17 mouse cellular contexts compared by ENCODE assay signal in the genomic region with DNA sequence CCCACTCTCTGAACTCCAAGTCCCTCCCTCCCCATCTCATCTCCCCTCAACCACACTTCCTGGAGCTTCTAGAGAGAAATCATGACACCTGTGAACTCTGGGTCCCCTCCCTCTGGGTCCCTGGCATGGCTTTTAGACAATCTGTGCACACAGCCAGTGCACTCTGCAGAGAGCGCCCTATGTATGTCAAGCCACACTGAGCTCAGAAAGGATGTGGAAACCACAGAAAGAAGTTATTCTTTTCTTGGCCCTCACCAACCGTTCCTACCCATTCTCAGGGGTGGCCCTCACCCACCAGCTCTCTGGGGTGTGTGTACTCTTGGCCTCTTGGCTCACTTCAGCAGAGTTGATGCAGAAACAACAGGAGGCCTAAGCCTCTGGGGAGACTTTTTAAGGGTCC. TPM values are rescaled to one million over a fixed set of nuclear protein-coding genes. Genes with fewer than 3 reads are reported as not detected.
DNase-seq lines count a peak whose midpoint lies in the region; ATAC-seq and TF ChIP-seq lines count a peak whose summit lies in the region.
"Had no signal": no experiment of that assay in that cellular context is flagged by ENCODE, and none has a peak within 500 bp of the region (broad histone marks: within the 10 kb centered on the region; RNA-seq: fewer than 3 reads in every experiment).

No protein-coding gene starts in this region.

- ATAC-seq in hematopoietic stem cell, adult 5-6 weeks (replicated peaks in 1 of 2; ENCODE audit: insufficient read depth in 1 of 2, low FRiP score in 2 of 2, low TSS enrichment in 1 of 2, low read depth in 1 of 2, poor library complexity in 2 of 2, severe bottlenecking in 2 of 2): peak; percentile 41 to 44

- no peak for TF ChIP-seq CTCF in spleen, adult 2 months (IDR thresholded peaks at IDR 0.05; ENCODE audit: extremely low read depth, insufficient read depth, insufficient read length, insufficient replicate concordance)

- H3K4me3 ChIP-seq in spleen, adult 2 months (ENCODE audit: extremely low read depth, insufficient read depth, insufficient read length): no peak overlapping the region
- no peak overlapping the region for H3K4me3 ChIP-seq in embryonic facial prominence, embryonic 10.5 days
- H3K4me3 ChIP-seq: gastrocnemius, adult 2 months; heart, embryonic 10.5 days; hindbrain, embryonic 15.5 days; kidney, embryonic 15.5 days had no signal

- H3K9me3 ChIP-seq in embryonic facial prominence, embryonic 10.5 days: no peaks in the 10 kb centered on the region
- H3K9me3 ChIP-seq: heart, embryonic 10.5 days; hindbrain, embryonic 15.5 days; kidney, embryonic 15.5 days had no signal

- WGBS in spleen, adult 2 months: 17% methylated on average over 2 of the region's 2 CpGs
- WGBS in embryonic facial prominence, embryonic 10.5 days: 78% methylated on average over 2 of the region's 2 CpGs

- TF ChIP-seq POLR2A in spleen, adult 2 months (IDR thresholded peaks at IDR 0.05; ENCODE audit: low read depth, low read length): no peak

- no peaks in the 10 kb centered on the region for H3K36me3 ChIP-seq in spleen, adult 2 months (ENCODE audit: control insufficient read depth, insufficient read depth, low read length)
- no peaks in the 10 kb centered on the region for H3K36me3 ChIP-seq in embryonic facial prominence, embryonic 10.5 days (replicated peaks)
- H3K36me3 ChIP-seq: G1E; heart, embryonic 10.5 days; hindbrain, embryonic 15.5 days; kidney, embryonic 15.5 days had no signal

- intact Hi-C loops in left cerebral cortex, postnatal 4 days (cut with DNase I): no loop called here

- peak; percentile 9 to 34 for DNase-seq in lung, postnatal 4 days
- DNase-seq in lung, postnatal 14 days: no peak
- peak; percentile 50 to 76 for DNase-seq in spleen, adult 2 months (ENCODE audit: low read depth in 1 of 2, low spot score in 2 of 2)
- DNase-seq in thymus, postnatal 4 days: peak; percentile 73
- no peak for DNase-seq in adrenal gland, adult 18-20 months (ENCODE audit: low spot score in 2 of 2)
- no peak for DNase-seq in left cerebral cortex, postnatal 4 days
- no peak for DNase-seq in embryonic facial prominence, embryonic 10.5 days (ENCODE audit: low spot score)
- DNase-seq: cerebellum, adult 8-10 months; gastrocnemius, adult 2 months had no signal

- no peaks in the 10 kb centered on the region for H3K27me3 ChIP-seq in spleen, adult 2 months (ENCODE audit: control insufficient read depth, insufficient read depth, low read length)
- peaks cover 21% of the 10 kb centered on the region for H3K27me3 ChIP-seq in embryonic facial prominence, embryonic 10.5 days (replicated peaks; ENCODE audit: low read depth, poor library complexity, severe bottlenecking)
- H3K27me3 ChIP-seq: hindbrain, embryonic 15.5 days had no signal

- H3K4me1 ChIP-seq in spleen, adult 2 months (ENCODE audit: control insufficient read depth, insufficient read depth, insufficient read length): peaks cover 53% of the 10 kb centered on the region
- H3K4me1 ChIP-seq in embryonic facial prominence, embryonic 10.5 days: peaks cover 16% of the 10 kb centered on the region; the same call in 1 of the 2 replicates

- peak overlapping the region; percentile 83 for H3K27ac ChIP-seq in spleen, adult 2 months (ENCODE audit: insufficient read depth, low read length)
- no peak overlapping the region for H3K27ac ChIP-seq in embryonic facial prominence, embryonic 10.5 days (replicated peaks)
- H3K27ac ChIP-seq: gastrocnemius, adult 2 months; heart, embryonic 10.5 days; hindbrain, embryonic 15.5 days; kidney, embryonic 15.5 days had no signal

RNA-seq across cellular contexts. Expression of a gene that starts 40.4 kb away (rescaled TPM):
- total RNA-seq in hematopoietic stem cell, adult 5-6 weeks (2017): 0.13 TPM in 1 of 2 replicates, not detected in the other
- 2.7 and 3.0 TPM in 2 replicates for polyA plus RNA-seq in spleen, adult 2 months (2012; rRNA removed)
- under 1 TPM; 0.40 to 0.51 TPM for total RNA-seq in adrenal gland, adult 18-20 months (2021)
- total RNA-seq in left cerebral cortex, postnatal 4 days (2021): 10 to 100 TPM; 33.2 to 36.8 TPM
- polyA plus RNA-seq in embryonic facial prominence, embryonic 10.5 days (2016; fragmentation: Nextera tagmentation; extraction: Ambion mirVana): not detected in 2 replicates
- total RNA-seq: gastrocnemius, adult 2 months had no signal
- polyA plus RNA-seq: embryonic facial prominence, embryonic 11.5 days; G1E; heart, embryonic 10.5 days; kidney, embryonic 15.5 days; limb, embryonic 11.5 days; liver, embryonic 16.5 days had no signal

RNA-seq across cellular contexts. Expression of a gene that starts 55.8 kb away (rescaled TPM):
- total RNA-seq in hematopoietic stem cell, adult 5-6 weeks (2017): 1.9 and 5.0 TPM in 2 replicates
- polyA plus RNA-seq in spleen, adult 2 months (2012; rRNA removed): 7.2 TPM in 2 replicates
- total RNA-seq in adrenal gland, adult 18-20 months (2021): 100 to 1,000 TPM in 1 of 2 experiments, 10 to 100 TPM in 1; 28.0 to 133 TPM
- 10 to 100 TPM; 16.3 to 25.7 TPM for total RNA-seq in left cerebral cortex, postnatal 4 days (2021)
- polyA plus RNA-seq in embryonic facial prominence, embryonic 10.5 days (2016; fragmentation: Nextera tagmentation; extraction: Ambion mirVana): 7.3 and 10.0 TPM in 2 replicates

Comparison
In these comparisons a context has a peak if more than half of its experiments do, and no peak if none do; other contexts are left out.
1. DNase-seq: peak in lung, postnatal 4 days (2 of 2), spleen, adult 2 months (2 of 2) and thymus, postnatal 4 days (single experiment); none in lung, postnatal 14 days (single experiment), adrenal gland, adult 18-20 months (0 of 2), left cerebral cortex, postnatal 4 days (single experiment) and embryonic facial prominence, embryonic 10.5 days (single experiment).
2. RNA of a gene that starts 40.4 kb away (total RNA-seq): 33.2 to 36.8 TPM in left cerebral cortex, postnatal 4 days; 0.40 to 0.51 TPM in adrenal gland, adult 18-20 months and 0.13 TPM in hematopoietic stem cell, adult 5-6 weeks; every median in the first group is over 10 times any median in the second.